Mouse (Mus musculus): ENCODE measurements around the gene Olfr71. TPM values are rescaled to one million over a fixed set of nuclear protein-coding genes. Genes with fewer than 3 reads are reported as not detected.

Olfr71 gene
- polyA plus RNA-seq, 2 experiments = not detected

DNA sequence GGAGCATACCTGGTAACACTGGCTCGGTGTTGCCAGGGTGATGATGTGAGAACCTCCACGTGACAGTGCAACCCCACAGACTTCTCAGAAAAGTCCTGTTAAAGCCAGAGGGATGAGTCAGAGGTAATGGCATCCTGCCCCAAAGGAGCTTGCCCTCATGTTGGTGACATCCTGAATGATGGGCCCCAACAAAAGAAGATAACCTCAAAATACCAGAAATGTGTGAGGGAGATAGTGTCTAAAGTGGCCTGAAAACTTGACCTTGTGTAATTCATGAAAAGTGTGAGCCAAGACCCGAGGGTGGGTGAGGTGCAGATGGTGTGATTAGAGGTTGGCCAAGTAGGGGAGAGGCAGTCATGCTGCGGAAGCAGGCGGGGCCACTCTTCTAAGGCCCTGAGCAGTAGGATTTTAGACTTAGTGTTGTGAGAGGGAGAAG, 16.2 kb downstream of the Olfr71 start:
- TF ChIP-seq EP300 (IDR thresholded peaks at IDR 0.05; ENCODE audit: low read depth) = no peak
- no peak for TF ChIP-seq CTCF (IDR thresholded peaks at IDR 0.05; ENCODE audit: low read depth)
- Histone ChIP-seq H3K4me1 (replicated peaks; ENCODE audit: control insufficient read depth in 2 of 2, insufficient read depth in 2 of 2, low read length in 1 of 2) (peaks cover 11 to 29% of the 10 kb centered on the region in 2 experiments; a peak in 3 of 4 replicates), H3K27ac (no peak overlapping the region), H3K27me3 (ENCODE audit: control insufficient read depth, insufficient read depth, low read length) (no peaks in the 10 kb centered on the region), H3K36me3 (replicated peaks; ENCODE audit: control insufficient read depth, insufficient read depth, low read depth) (no peaks in the 10 kb centered on the region), H3K9ac (replicated peaks) (no peak overlapping the region), H3K4me2 (ENCODE audit: low read depth) (no peak overlapping the region), H3K9me3 (ENCODE audit: control insufficient read depth, low read length) (no peaks in the 10 kb centered on the region), H3K4me3 (ENCODE audit: insufficient read depth in 1 of 2, low read depth in 2 of 2, low read length in 2 of 2) (no peak overlapping the region)
- 19% methylated on average over 5 of the region's 5 CpGs for WGBS (ENCODE audit: insufficient replicate concordance)
- ATAC-seq (ENCODE audit: insufficient read depth) (0 out of 2 replicates have a peak, but pooled peaks have one; percentile 37), DNase-seq (ENCODE audit: low read depth in 3 of 3, low spot score in 3 of 3) (no peak)

DNA sequence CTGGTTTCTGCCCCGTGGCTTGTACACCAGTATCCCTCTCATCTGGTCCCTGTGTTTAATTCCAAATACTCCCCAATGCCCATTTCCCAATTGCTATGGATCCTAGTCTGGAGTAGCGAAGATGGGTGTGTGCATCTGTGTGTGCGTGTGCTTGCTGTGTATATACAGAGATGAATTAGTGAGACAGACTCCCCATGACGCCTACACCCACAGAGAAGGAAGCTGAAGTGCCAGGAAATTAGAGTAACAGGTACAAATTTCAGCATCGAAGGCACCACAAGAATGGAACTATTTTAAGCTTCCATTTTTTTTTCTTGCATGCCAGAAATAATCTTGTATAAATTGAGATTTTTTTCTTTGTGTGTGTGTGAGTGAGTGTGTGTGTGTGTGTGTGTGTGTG, 19.0 kb downstream of the Olfr71 start:
- no peak overlapping the region for H3K4me3 ChIP-seq (ENCODE audit: insufficient read depth in 1 of 2, low read depth in 2 of 2, low read length in 2 of 2)
- no peaks in the 10 kb centered on the region for H3K27me3 ChIP-seq (ENCODE audit: control insufficient read depth, insufficient read depth, low read length)
- no peak overlapping the region for H3K4me2 ChIP-seq (ENCODE audit: low read depth)
- no peak overlapping the region for H3K9ac ChIP-seq (replicated peaks)
- no peaks in the 10 kb centered on the region for H3K36me3 ChIP-seq (replicated peaks; ENCODE audit: control insufficient read depth, insufficient read depth, low read depth)
- H3K27ac ChIP-seq = no peak overlapping the region
- no peak for TF ChIP-seq CTCF (IDR thresholded peaks at IDR 0.05; ENCODE audit: low read depth)
- no peak for TF ChIP-seq EP300 (IDR thresholded peaks at IDR 0.05; ENCODE audit: low read depth)
- no peak for DNase-seq (ENCODE audit: low read depth in 3 of 3, low spot score in 3 of 3)
- no peaks in the 10 kb centered on the region for H3K9me3 ChIP-seq (ENCODE audit: control insufficient read depth, low read length)
- no peak for ATAC-seq (ENCODE audit: insufficient read depth)
- WGBS (ENCODE audit: insufficient replicate concordance) = 52% methylated on average over 5 of the region's 5 CpGs
- peaks cover 11 to 29% of the 10 kb centered on the region in 2 experiments; a peak in 3 of 4 replicates for H3K4me1 ChIP-seq (replicated peaks; ENCODE audit: control insufficient read depth in 2 of 2, insufficient read depth in 2 of 2, low read length in 1 of 2)

DNA sequence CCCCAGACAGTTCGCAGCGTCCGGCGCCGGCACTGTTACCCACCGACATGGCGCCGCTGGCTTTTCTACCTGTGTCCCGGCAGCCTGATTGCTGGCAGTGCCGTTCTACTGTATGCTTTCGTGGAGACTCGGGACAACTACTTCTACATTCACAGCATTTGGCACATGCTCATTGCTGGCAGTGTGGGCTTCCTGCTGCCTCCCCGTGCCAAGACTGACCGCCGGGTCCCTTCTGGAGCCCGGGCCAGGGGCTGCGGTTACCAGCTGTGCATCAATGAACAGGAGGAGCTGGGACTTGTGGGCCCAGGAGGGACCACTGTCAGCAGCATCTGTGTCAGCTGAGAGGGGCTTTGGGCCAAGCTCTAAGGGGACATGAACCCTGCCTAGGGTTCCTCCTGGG, 20.0 kb downstream of the Olfr71 start:
- TF ChIP-seq CTCF (IDR thresholded peaks at IDR 0.05; ENCODE audit: low read depth) (no peak), EP300 (IDR thresholded peaks at IDR 0.05; ENCODE audit: low read depth) (no peak)
- no peak overlapping the region for H3K4me3 ChIP-seq (ENCODE audit: insufficient read depth in 1 of 2, low read depth in 2 of 2, low read length in 2 of 2)
- no peak for ATAC-seq (ENCODE audit: insufficient read depth)
- no peak overlapping the region for H3K4me2 ChIP-seq (ENCODE audit: low read depth)
- 84% methylated on average over 17 of the region's 17 CpGs for WGBS (ENCODE audit: insufficient replicate concordance)
- H3K9me3 ChIP-seq (ENCODE audit: control insufficient read depth, low read length) = no peaks in the 10 kb centered on the region
- H3K4me1 ChIP-seq (replicated peaks; ENCODE audit: control insufficient read depth in 2 of 2, insufficient read depth in 2 of 2, low read length in 1 of 2) = peaks cover 10 to 21% of the 10 kb centered on the region in 2 experiments; a peak in 3 of 4 replicates
- no peak overlapping the region for H3K27ac ChIP-seq
- no peak overlapping the region for H3K9ac ChIP-seq (replicated peaks)
- no peaks in the 10 kb centered on the region for H3K36me3 ChIP-seq (replicated peaks; ENCODE audit: control insufficient read depth, insufficient read depth, low read depth)
- no peaks in the 10 kb centered on the region for H3K27me3 ChIP-seq (ENCODE audit: control insufficient read depth, insufficient read depth, low read length)
- DNase-seq (ENCODE audit: low read depth in 3 of 3, low spot score in 3 of 3) = no peak

DNA sequence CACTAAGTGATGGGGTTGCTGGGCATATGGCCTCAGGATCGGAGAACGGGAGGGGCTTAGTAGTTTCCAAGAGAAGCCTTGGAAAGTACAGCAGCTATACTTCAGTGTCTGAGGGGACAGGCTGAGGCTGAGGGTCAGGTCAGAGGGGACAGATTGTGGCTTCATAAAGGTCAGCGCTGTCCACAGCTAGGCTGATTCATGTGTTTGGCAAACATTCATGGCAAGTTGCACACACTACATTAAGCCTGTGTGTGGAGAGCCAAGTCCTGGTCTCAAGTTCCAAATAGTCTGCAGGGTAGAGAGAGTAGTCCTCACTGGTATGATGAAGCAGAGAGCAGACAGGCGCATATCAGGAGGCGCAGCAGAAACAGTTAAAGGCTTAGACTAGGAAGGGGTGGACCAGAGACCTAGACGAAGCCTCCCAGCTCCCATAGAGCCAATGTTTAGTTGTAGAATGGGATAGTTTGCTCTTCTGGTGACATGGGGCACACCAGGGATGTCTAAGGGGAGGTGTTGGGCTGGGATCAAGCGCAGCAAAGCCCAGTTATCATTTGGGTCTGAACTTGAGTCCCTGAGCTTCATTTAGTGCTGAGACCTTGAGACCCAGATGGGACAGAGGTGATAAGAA, 30.5 kb downstream of the Olfr71 start:
- Histone ChIP-seq H3K4me2 (ENCODE audit: low read depth) (no peak overlapping the region), H3K27ac (no peak overlapping the region), H3K4me3 (ENCODE audit: insufficient read depth in 1 of 2, low read depth in 2 of 2, low read length in 2 of 2) (no peak overlapping the region), H3K36me3 (replicated peaks; ENCODE audit: control insufficient read depth, insufficient read depth, low read depth) (no peaks in the 10 kb centered on the region), H3K27me3 (ENCODE audit: control insufficient read depth, insufficient read depth, low read length) (no peaks in the 10 kb centered on the region), H3K4me1 (replicated peaks; ENCODE audit: control insufficient read depth in 2 of 2, insufficient read depth in 2 of 2, low read length in 1 of 2) (no peaks in the 10 kb centered on the region), H3K9me3 (ENCODE audit: control insufficient read depth, low read length) (no peaks in the 10 kb centered on the region), H3K9ac (replicated peaks) (no peak overlapping the region)
- TF ChIP-seq EP300 (IDR thresholded peaks at IDR 0.05; ENCODE audit: low read depth) = no peak
- TF ChIP-seq CTCF (IDR thresholded peaks at IDR 0.05; ENCODE audit: low read depth) = no peak
- ATAC-seq (ENCODE audit: insufficient read depth) (no peak), DNase-seq (ENCODE audit: low read depth in 3 of 3, low spot score in 3 of 3) (no peak)
- whole genome bisulfite sequencing (ENCODE audit: insufficient replicate concordance) = 62% methylated on average over 7 of the region's 7 CpGs

DNA sequence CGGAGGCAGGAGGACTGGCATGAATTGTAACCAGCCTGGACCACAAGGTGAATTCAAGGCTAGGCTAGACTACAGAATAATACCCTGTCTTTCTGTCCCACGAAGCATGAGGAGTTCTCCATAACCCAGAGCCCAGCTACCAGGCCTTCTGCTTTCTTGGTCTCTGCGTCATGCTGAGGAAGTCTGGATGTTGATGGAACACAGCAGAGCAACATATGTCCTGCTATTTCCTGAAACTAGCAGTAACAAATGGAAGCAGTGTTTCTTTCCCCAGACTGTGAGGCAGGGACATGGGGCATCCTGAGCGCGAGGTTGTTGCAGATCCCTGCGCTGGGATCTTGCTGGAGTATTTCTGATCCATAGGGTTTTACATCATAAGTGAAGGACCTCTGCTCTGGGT, 31.5 kb downstream of the Olfr71 start:
- Histone ChIP-seq H3K4me3 (ENCODE audit: insufficient read depth in 1 of 2, low read depth in 2 of 2, low read length in 2 of 2) (no peak overlapping the region), H3K36me3 (replicated peaks; ENCODE audit: control insufficient read depth, insufficient read depth, low read depth) (no peaks in the 10 kb centered on the region), H3K27ac (no peak overlapping the region), H3K9me3 (ENCODE audit: control insufficient read depth, low read length) (no peaks in the 10 kb centered on the region), H3K27me3 (ENCODE audit: control insufficient read depth, insufficient read depth, low read length) (no peaks in the 10 kb centered on the region), H3K4me1 (replicated peaks; ENCODE audit: control insufficient read depth in 2 of 2, insufficient read depth in 2 of 2, low read length in 1 of 2) (no peaks in the 10 kb centered on the region), H3K9ac (replicated peaks) (no peak overlapping the region), H3K4me2 (ENCODE audit: low read depth) (no peak overlapping the region)
- WGBS (ENCODE audit: insufficient replicate concordance) = 71% methylated on average over 6 of the region's 6 CpGs
- DNase-seq (ENCODE audit: low read depth in 3 of 3, low spot score in 3 of 3) (no peak), ATAC-seq (ENCODE audit: insufficient read depth) (no peak)
- TF ChIP-seq EP300 (IDR thresholded peaks at IDR 0.05; ENCODE audit: low read depth) (no peak), CTCF (IDR thresholded peaks at IDR 0.05; ENCODE audit: low read depth) (no peak)
